Mouse (Mus musculus) heart, adult 11 months (tissue): ENCODE measurements around the gene Dtl.

Experiments
- DNase-seq: peaks from one replicate; pipeline ENCODE4 v3.0.0; 2022

The Dtl gene

DNA sequence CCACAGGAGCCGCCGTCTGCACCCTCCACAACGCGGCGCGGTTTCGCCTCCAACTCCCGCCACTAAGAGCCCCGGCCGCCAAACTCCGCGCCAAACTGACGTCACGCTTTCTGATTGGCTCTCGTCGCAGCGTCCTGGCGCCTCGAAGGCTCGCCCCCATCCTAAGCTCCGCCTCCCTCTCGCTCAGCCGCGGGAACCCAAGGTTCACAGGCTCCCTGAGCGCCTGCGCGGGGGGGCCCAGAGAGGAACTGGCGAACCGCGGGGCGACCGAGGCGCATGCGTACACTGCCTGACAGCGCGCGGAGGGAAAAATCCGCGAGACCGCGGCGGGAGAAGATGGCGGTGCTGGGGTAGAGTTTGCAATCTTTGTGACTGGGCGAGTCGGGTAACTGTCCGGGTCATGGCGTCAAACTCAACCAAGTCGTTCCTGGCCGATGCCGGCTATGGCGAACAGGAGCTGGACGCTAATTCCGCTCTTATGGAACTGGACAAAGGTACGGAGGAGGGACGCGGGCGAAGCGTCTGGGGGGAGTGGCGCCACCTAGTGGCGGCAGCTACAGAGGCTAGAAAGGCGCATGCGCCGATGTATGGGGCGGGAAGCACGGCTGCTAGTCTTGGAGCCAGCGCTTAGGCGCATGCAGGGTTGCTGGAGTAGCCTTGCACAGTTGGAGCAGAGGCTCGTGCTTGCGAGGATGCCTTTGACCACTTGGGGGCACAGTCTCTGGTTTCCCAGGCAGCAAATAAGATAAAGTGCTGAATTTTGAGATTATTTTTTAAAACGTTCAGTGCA is at the start of gene Dtl, which contains the start of gene Ints7:
Dtl (minus strand) TSS at position 87 of the 790 bp plus-strand sequence.
Ints7 (plus strand) TSS at position 179 of the 790 bp plus-strand sequence.
- peak; percentile 100 for DNase-seq

DNA sequence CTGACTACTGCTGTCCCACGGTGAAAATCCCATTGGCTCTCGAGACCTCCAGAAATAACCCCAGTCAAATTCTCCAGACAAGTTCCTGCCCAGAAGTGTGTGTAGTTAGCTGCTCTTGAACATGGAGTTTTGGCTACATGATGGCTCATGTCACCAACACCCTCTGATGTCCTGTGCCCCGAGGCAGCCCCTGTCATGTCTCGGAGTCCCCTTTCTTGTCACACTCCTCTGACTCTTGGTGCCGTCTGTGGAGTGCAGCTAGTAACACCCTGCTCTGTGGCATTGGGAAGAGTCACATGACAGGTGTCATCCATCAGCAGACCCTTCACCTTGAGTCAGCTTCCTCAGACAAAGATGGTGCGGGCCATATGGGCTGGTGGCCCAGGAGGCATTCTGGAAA is 49.7 kb upstream of the Dtl start:
- peak; percentile 87 for DNase-seq

DNA sequence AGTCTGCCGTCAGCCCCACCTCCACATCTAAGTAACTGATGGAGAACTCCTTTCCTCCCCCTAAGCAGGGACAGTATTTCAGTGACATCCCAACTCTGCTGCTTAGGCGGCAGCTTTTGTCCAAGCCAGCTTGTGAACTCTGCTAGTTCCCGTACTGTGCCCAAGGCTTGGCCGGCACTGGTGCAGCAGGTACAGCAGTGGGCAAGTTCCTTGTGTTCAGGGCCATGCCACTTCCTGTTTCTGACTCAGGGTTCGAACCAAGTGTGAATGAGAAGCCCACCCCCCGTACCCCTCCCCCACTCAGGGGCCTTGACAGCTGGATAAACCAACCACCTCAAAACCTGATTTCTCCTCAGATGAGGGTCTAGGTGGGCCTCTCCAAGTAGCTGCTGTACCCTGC is 49.1 kb upstream of the Dtl start:
- DNase-seq = peak; percentile 78

DNA sequence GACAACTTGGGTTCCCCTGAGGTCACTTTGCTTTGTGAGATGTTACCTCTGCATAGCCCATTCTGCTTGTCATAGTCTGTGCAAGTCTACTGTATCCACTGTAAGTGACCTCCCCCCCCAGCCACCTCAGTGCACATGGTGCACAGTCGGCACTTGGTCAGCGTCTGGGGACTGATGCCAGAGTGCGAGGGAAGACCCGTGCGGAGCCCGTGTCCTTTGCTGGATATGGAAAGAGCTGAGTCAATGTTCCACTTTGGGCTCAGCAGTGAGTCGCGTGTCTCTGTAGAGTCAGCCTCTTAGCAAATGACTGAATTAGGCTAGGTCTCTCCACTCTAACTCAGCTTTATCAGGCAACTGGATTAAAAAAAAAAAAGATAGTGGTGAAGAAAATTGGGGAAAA is 47.5 kb upstream of the Dtl start:
- DNase-seq = peak; percentile 96

DNA sequence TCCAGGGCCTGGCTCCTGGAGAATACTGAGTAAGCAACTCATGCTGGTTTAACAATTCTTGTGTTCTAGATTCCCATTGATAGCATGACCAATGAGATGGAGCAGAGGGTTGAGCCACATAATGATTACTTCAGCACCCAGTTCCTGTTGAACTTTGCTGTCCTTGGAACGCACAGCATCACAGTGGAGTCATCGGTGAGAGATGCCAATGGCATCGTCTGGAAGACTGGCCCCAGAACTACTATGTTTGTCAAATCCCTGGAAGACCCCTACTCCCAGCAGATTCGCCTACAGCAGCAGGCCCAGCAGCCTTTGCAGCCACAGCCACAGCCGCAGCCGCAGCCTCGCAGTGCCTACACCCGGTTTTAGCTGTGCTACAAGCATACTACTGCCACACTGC is 45.8 kb upstream of the Dtl start:
- peak; percentile 58 for DNase-seq

DNA sequence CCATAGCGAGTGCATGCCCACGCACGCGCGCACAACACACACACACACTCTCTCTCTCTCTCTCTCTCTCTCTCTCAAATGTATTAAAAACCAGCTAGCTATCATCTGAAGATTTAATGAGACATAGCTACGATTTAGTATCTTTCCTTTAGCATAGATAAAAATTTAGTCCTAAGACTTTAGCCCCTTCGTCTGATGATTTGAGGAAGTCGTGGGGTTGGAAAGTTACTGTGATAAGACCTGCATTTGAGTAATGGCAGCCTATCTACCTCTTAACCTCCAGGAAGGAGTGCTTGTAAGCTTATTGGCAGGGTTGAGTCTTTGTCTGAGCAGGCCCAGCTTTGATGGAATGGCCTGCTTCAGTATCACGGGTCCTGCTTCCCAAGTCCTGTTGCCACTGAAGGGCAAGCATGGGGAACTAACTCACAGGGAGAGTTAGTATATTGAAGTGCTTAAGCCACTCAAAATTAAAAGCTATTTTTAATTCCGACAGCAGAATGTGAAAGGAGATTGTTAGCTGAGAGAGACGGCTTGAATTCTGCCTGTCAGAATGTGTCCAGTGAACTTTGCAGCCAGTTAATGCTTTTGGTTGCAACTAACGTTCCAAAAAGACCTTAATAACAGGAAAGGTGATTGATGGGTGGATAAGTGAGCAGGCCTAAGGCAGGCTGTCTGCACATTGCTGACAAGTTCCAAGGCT is 42.9 kb upstream of the Dtl start:
- peak; percentile 53 for DNase-seq

DNA sequence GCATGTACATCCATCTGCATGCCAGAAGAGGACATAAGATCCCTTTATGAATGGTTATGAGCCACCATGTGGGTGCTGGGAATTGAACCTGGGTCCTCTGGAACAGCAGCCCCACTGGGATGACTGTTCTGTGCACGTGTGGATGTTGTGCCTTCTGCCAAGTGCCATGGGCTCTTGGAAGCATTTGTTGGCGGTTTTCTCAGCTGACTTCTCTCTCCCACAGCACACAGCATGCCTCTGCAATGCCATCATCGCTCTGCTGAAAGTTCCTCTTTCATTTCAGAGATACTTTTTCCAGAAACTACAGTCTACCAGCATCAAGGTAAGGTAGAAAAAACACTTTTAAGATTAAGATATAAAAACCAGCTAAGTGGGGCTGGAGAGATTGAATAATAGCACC is 42.2 kb upstream of the Dtl start:
- DNase-seq = peak; percentile 39

DNA sequence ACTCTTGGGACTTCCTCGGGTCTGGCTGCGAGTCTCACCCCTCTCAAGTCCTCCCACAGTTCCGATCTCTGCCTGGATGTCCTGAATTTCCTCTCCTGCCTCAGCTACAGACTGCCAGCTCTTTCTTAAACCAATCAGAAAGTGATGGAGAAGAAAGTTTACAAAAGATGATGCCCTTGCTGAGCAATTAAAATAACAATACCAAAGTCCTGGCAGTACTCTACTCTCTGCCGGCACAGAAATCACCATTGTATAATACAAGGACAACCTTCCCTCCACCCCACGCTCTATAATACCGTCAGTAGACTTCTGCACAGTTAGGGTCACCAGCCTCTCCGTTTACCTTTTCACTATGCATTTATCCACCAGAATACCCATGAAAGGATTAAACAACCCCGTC is 40.9 kb upstream of the Dtl start:
- peak; percentile 18 for DNase-seq

DNA sequence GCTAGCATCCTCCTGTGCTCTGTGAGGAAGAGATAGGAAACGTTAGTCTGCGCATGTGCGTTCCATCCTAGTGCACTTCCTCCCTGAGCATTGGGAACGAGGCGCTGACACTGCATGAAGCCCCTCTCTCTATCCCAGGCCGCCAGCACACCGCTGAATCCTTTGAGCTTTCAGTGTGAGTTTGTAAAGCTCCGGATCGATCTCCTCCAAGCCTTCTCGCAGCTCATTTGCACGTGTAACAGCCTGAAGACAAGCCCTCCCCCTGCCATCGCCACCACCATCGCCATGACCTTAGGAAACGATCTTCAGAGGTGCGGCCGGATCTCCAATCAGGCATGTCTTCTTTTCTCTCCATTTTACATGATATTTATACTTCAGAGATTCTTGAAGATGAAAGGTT is 37.5 kb upstream of the Dtl start:
- peak; percentile 80 for DNase-seq

DNA sequence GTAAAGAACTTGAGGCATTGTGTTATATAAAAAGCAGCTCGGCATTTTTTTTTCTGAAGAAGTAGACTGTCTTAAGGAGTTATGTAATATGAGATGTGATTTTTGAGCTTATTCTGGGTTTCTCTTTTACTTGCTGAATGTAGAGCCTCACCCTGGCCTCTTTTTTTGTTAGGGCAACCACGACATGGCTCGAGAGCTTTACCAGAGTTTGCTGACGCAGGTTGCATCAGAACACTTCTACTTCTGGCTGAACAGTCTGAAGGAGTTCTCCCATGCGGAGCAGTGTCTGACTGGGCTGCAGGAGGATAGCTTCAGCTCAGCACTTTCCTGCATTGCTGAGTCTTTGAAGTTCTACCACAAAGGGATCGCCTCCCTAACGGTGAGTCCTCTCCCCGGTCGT is 36.3 kb upstream of the Dtl start:
- no peak for DNase-seq

DNA sequence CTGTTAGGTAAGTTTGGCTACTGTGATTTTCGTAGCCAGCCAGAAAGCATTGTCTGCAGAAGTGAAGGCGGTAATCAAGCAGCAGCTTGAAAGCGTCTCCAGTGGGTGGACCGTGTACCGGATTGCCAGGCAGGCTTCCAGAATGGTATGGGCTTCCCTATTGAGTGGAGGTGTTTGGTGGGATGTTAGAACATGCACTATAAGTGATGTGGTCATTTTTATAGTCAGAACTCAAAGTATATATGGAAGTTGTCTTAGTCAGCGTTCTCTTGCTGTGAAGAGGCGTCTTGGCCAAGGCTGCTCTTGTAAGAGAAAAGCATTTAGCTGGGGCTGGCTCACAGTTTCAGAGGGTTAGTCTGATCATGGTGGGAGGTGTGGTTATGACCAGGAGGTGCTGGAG is 35.0 kb upstream of the Dtl start:
- DNase-seq = no peak

DNA sequence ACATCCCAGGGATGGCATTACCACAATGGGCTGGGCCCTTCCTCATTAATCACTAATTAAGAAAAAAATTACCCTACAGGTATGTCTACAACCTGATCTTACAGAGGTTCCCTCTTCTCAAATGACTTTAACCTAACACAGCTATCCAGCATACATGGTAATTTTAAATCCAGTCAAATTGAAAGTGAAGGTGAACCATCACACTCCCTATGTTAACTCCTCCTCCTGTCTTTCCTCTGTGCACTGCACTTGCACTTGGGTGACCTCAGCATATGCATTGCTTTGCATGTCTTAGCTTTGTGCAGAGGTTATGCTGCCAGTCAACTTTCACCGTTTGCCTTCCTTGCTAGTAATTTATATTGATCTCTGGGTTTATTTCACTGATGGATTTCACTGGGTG is 34.2 kb upstream of the Dtl start:
- no peak for DNase-seq

DNA sequence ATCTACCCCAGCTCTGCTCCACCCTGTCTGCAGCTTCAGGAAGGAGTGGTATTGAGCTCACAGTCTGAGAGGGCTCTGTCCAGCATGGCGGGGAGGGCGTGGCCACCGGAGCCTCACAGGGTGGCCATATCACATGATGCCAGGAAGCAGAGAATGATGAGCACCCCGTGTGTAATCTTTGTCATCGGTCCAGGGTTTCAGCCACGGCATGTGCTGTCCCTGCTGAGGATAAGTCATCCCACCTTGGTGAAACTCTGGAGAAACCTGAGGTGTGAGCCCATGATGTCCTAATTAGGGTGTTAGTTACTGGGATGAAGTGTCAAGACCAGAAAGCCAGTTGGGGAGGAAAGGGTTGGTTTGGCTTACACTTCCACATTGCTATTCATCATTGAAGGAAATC is 33.7 kb upstream of the Dtl start:
- DNase-seq = peak; percentile 84

DNA sequence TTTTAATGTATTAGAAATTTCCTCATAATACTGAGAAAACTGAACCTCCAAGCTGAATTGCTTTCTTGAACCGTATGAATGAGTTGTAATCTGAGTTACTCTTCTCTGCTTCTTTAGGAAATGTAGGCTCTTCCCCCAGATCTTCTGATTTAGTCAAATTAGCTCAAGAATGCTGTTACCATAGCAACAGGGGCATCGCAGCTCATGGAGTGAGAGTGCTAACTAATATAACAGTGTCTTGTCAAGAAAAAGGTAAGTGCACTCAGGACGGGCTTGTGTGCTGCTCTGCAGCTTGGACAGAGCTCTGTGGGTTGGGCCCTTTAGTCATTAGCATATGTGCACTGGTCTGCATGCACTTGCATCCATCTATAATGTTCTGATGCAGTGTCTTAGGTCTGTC is 29.3 kb upstream of the Dtl start:
- no peak for DNase-seq

DNA sequence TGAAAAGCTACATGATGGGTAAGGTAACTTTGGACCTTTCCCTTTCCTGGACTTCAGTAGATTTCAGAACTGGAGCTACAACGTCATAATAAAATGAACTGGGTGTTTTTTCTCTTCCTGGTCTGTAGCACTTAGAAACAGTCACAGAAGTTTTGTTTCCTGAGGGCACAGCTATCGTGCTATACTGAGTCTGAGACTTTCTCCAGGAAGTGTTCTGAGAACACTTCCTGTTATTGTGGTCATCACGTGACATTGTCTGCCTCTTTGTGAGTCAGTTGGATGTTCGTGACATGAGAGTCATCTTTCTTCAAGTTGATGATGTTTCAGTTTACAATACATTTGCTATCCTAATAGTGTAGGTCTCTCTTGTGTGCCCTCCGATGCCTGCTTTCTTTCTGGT is 23.9 kb upstream of the Dtl start:
- DNase-seq = peak; percentile 84

DNA sequence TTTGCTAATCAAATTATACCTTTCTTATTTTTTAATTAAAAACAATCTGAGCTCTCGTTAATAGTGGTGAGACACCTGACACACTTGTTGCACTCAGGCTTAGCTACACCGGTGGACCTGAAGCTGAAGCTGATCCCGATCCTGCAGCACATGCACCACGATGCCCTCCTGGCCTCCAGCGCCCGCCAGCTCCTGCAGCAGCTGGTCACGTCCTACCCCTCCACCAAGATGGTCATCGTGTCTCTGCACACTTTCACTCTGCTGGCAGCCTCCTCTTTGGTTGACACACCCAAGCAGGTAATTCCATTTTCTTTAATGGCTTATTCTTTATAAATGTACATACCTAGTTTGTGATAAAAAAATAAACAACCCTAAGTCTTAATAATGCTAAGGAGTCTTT is 20.7 kb upstream of the Dtl start:
- peak; percentile 82 for DNase-seq

DNA sequence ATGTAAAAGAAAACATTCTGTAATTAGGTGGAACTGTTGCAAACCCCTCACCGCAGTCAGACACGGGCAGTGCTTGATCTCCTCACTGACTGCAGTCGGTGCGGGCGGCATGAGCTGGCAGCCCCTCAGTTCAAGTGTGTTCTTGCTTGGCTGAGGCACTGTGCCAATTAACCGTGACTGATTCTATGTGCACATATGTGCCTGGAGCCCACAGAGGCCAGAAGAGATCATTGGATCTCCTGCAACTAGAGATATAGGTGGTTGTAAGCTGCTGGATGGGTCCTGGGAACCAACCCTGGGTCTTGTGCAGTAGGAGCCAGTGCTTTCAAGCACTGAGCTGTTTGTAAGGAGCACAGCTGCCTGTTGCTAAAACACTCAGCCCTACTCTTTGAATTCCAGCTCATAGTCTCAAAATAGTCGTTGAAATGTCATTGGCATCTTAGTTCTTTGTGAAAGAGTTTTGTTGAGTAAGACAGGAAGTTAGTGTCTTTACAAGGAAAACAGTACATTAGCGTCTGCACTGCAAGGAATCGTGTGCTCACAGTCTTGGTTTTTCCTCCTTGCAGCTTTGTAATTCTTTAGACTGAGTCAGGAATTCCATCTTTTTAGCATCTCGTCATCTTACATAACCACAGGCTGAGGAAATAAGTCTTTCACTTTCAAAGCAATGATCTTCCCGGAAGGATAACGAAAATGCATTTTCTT is 16.8 kb upstream of the Dtl start:
- DNase-seq = peak; percentile 90

DNA sequence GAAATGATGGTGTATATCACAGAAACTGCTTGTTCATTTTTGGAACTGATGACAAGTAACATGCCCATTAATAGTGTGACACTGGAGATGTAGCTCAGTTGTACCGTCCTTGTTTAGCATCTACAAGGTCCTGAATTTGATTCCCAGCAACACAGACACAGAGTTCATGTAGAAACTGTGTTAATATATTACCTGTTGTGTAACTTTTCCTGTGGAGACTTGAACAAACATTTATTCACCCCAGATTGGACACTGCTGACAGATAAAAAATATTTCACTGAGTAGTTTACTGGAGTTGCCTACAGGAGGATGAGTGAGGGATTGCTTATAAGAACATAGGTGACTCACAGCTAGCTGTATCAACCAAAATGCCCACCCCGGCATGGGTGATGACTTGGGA is 13.4 kb upstream of the Dtl start:
- no peak for DNase-seq

DNA sequence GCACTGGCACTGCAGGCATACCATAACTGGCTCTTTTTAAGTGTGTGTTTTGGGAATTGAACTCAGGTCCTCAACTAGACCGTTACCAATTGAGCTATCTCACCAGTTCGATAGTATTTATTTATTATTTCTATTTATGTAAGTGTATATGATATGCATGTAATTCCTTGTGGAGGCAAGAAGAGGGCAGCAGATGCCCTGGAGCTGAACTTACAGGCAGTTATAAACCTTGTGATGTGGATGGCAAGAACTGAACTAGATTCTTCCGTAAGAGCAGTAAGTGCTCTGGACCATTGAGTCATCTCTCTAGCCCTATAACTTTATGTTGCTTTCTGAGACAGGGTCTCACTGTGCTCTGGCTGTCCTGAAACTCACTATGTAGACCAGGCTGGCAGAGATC is 11.7 kb upstream of the Dtl start:
- peak; percentile 24 for DNase-seq

DNA sequence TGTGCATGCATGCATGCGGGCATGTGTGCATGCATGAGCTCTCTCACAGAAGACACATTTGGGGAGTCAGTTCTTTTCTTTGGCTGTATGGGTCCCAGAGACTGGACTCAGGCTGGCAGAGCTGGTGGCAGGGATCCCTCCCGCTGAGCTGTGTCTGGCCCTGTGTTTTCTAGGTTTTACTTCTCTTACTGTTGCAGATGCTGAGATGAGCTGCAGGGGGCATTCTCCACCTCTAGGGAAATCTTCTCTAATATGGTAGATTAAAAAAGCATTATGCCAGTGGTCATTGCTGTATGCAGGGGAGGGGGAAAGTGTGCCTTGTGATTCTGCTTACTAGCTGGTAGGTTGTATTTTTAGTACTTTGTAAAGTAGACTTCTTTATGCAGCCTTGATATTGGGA is 10.4 kb upstream of the Dtl start:
- peak; percentile 57 for DNase-seq

DNA sequence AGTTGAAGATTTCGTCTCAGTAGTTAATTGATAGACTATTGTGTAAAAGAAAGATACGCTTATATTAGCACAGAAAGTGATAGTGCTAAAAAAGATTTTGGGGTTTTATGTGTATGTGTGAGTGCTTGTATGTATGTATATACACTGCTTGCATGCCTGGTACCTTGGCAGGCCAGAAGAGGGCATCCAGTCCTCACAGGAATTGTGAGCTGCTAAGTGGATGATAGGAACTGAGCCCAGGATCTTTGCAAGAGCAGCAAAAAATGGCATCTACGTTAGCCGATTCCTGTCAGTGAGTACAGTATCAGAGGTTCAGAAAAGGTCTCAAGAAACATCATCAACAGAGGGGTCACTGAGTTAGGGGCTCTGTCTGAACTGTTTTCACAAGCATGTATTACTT is 9.1 kb upstream of the Dtl start:
- peak; percentile 57 for DNase-seq

DNA sequence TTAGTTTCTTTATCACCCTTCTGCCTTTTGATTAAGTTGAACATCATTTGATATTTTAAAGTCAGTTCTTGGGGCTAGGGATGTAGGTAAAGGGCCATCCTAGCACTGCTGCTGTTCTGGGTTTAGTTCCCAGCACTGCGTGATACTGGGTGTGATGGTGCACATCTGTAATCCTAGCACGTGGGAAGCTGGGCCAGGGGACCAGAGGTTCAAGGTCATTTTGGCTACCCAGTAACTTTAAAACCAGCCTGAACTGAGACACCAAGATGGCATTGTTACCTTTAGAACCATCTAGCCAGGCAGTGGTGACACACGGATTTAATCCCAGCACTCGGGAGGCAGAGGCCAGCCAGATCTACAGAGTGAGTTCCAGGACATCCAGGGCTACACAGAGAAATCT is 8.5 kb upstream of the Dtl start:
- DNase-seq = peak; percentile 75

DNA sequence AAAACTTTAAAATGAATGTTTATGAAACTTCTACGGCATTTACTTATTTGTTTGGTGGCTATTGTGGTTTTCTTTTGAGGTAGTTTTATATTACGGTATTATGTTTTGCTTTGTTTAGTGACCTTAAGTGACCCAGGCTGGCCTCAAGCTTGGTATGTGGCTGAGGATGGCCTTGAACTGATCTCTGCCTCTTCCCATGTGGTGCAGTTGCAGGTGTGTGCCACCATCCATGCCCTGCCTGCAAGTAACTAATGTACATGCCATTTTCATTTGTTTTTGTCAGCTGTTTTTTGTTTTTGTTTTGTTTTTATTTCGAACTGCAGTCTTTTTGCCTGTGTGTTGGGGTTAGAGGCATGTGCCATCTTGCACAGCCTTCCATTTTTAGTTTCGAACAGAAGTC is 6.3 kb upstream of the Dtl start:
- DNase-seq = peak; percentile 57

DNA sequence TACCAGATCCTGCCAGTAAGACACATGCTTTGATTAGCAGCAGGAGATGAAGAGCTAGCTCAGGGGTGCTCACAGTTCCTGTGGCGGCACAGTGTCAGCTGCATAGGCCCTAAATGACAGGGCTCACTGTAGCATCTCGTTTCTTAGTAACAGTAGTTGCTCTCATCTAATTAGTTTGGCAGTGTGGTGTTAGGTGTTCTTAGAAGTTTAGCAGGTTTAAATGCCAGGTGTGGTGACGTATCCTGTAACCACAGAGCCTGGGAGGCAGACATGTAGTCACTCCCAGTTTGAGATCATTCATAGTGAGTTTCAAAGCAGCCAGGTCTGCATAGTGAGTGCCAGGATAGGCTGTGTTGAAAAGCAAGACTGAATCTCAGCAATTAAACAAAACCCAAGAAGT is 4.2 kb upstream of the Dtl start:
- no peak for DNase-seq
